Mouse (Mus musculus): ENCODE measurements around the gene A4galt.
A peak's percentile ranks its signal among the peaks of the same experiment; 100 is the strongest.

Gene A4galt

GRCm38 (mm10) chr15:83226871-83227270 lies 24.7 kb downstream of the A4galt start:
- DNase-seq (ENCODE audit: extremely low spot score, low spot score): no peak

GRCm38 (mm10) chr15:83226066-83226834 lies 25.3 kb downstream of the A4galt start:
- no peak for DNase-seq (ENCODE audit: extremely low spot score, low spot score)

- DNase-seq (ENCODE audit: extremely low spot score, low spot score): no peak
Observed at GRCm38 (mm10) chr15:83224136-83224766, 27.3 kb downstream of the A4galt start.

GRCm38 (mm10) chr15:83223208-83223962 lies 28.2 kb downstream of the A4galt start:
- peak; percentile 62 for DNase-seq (ENCODE audit: extremely low spot score, low spot score)

- DNase-seq (ENCODE audit: extremely low spot score, low spot score): no peak
Observed at GRCm38 (mm10) chr15:83221721-83222120, 29.9 kb downstream of the A4galt start.

- DNase-seq (ENCODE audit: extremely low spot score, low spot score): no peak
Observed at GRCm38 (mm10) chr15:83220368-83221013, 31.1 kb downstream of the A4galt start.

GRCm38 (mm10) chr15:83215322-83216216 lies 36.0 kb downstream of the A4galt start:
- peak; percentile 31 for DNase-seq (ENCODE audit: extremely low spot score, low spot score)

- DNase-seq (ENCODE audit: extremely low spot score, low spot score): peak; percentile 49
Observed at GRCm38 (mm10) chr15:83210229-83210628, 41.3 kb downstream of the A4galt start.

- DNase-seq (ENCODE audit: extremely low spot score, low spot score): no peak
Observed at GRCm38 (mm10) chr15:83209719-83210118, 41.9 kb downstream of the A4galt start.

GRCm38 (mm10) chr15:83209092-83209695 lies 42.4 kb downstream of the A4galt start:
- DNase-seq (ENCODE audit: extremely low spot score, low spot score): no peak

GRCm38 (mm10) chr15:83204731-83205451 lies 46.7 kb downstream of the A4galt start:
- peak; percentile 53 for DNase-seq (ENCODE audit: extremely low spot score, low spot score)

- DNase-seq (ENCODE audit: extremely low spot score, low spot score): no peak
Observed at GRCm38 (mm10) chr15:83202412-83202811, 49.2 kb downstream of the A4galt start.

- DNase-seq (ENCODE audit: extremely low spot score, low spot score): no peak
Observed at GRCm38 (mm10) chr15:83193413-83193812, 58.2 kb downstream of the A4galt start.

GRCm38 (mm10) chr15:83182351-83182750 lies 69.2 kb downstream of the A4galt start:
- no peak for DNase-seq (ENCODE audit: extremely low spot score, low spot score)

GRCm38 (mm10) chr15:83181800-83182330 lies 69.7 kb downstream of the A4galt start:
- no peak for DNase-seq (ENCODE audit: extremely low spot score, low spot score)

GRCm38 (mm10) chr15:83180004-83180403 lies 71.6 kb downstream of the A4galt start:
- no peak for DNase-seq (ENCODE audit: extremely low spot score, low spot score)
